Mouse (Mus musculus) erythroid progenitor cell, adult 5-6 weeks (primary cell): ENCODE results near the gene Ssr1. TPM values are rescaled to one million over a fixed set of nuclear protein-coding genes. Genes with fewer than 3 reads are reported as not detected.

Source experiments
- ATAC-seq: replicated peaks from 2 replicates; pipeline ENCODE4 v1.8.0; 2016; ENCODE audit warnings: moderate number of reproducible peaks, mild to moderate bottlenecking, moderate TSS enrichment, inconsistent platforms; ENCODE audit not compliant: poor library complexity, low FRiP score, severe bottlenecking
- total RNA-seq, 2 experiments: library from RNA; stranded (forward) in 1 of 2; stranded (reverse) in 1 of 2; fragments of 150-400 nt in 1 of 2; fragments of 186-747, 209-891 nt in 1 of 2; gene quantifications; 2 replicates each; pipeline versions ENCODE4 v1.2.3 to v1.2.4; 2015 to 2017; ENCODE audit warnings: low replicate concordance in 2 of 2

Gene Ssr1
- total RNA-seq, 2 experiments from 2014 or later, result 66.6 to 76.3 TPM

DNA sequence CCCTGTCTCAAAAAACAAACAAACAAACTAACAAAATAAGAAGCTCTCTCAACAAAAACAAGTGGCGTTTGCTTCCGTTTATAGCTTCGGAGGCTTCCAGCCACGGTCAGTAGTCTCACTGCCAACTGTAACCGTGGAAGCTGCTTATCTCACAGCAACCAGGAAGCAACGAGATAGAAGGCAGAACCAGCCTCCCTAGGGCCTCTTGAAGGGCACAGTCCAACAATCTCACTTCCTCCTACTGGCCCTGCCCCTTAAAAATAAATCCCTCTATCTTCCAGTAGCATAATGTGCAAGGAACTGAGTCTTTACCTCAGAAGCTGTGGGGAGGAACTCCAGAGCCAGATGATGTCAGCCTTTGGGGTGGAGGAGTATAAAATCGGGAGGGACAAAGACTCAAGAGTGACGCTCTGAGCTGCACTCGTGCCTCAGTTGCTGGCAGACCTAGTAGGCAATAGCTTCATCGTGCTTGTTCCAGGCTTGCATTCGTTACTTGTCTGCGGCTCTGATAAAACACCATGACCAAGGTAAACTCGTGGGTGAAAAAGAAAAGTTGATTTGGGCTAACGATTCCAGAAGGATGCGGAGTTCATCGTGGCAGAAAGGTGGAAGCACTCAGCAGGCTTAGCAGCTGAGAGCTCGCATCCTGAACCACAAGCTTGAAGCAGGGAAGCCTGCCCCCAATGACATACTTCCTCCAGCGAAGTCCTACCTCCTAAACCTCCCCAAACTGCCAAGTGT, 35.3 kb downstream of the Ssr1 start:
- ATAC-seq, result peak; percentile 70; the same call in 1 of the 2 replicates

DNA sequence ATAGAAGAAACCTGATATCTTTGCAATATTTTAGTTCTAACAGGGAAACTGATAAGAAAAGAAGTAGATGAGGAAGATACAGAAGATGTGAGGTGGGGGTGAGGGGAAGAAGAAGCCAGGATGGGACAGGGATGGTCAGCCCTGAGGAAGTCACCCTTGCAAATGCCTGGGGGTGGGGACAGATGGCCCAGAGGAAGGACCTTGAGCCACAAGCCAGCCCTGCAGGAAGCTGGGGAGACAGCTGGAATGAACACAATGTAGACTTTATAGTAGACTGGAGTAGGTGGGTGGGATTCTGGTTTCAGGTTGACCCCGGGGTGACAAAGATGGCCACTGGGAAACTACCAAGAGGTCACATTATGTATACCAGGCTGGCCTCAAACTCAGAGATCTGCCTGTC, 39.7 kb downstream of the Ssr1 start:
- ATAC-seq, result no peak

DNA sequence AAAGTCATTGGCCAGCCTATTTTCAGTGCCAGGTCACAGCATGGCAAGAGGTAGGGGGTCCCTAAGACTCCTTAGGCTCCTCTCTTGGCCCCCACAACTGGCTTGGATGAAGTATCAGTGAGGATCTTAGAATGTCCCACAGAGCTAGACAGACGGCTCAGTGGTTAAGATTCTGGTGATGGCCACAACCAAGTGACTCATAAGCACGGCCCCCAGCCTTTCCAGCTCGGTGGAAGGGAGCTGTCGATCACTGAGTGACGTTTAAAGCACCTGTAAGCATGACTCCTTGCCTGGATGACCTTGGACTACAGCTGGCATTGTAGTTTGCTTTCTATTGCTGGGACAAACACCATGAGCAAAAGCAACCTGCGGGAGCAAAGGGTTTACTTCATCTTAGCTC, 41.0 kb downstream of the Ssr1 start:
- no peak for ATAC-seq

DNA sequence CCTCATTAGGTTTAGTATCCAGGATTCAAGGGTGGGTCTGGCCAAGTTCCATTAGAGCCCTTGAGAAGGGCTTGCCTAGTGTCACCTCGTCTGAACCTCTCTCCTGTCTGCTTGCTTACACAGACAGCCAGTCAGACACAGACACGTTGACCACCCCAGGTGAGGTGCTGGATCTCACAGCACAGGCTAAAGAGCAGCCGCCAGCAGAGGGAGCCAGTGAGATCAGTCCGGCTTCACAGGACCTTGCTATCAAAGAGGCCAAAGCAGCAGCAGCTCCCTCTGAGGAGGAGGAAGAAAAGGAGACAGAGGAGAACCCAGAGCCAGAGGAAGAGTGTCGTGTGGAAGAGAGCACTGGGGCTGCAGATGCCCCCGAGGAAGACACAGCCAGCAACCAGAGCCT, 47.3 kb downstream of the Ssr1 start:
- 0 out of 2 replicates have a peak, but pooled peaks have one; percentile 64 for ATAC-seq

DNA sequence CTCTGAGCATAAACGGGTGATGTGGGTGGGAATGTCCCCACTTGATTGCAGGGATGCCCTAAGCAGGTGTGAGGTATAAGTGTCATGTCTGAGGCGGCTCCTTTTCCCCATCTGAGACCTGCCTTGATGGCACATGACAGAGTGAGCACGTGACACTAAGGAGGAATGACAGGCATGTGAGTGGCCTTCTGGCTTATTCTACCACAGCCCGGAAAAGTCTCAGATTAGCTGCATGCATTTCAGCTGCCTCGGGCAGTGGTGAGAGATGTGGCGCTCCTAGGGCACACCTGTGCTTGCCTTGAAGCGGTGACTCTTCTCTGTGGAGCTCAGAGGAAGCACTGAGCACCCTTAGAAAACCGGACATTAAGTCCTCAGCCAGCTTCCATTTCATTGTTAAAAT, 48.6 kb downstream of the Ssr1 start:
- no peak for ATAC-seq

DNA sequence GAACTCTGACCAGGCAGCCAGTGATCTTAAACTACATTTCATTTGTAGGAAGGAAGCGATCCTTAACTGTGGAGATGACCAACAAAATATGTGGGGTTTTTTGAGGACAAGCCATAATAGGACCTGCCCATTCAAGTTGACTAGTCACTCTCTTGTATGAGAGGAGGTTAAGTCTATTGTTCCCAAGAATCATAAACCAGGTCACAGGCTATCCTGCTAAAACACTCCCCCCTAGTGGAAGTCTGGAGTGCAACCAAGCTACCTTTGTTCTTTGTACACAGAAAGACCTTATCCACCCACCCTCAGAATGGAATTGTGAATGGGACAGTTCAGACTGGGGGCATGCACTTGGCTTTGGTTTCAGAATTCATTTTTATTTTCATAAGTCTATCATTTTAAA, 49.7 kb downstream of the Ssr1 start:
- ATAC-seq, result no peak

DNA sequence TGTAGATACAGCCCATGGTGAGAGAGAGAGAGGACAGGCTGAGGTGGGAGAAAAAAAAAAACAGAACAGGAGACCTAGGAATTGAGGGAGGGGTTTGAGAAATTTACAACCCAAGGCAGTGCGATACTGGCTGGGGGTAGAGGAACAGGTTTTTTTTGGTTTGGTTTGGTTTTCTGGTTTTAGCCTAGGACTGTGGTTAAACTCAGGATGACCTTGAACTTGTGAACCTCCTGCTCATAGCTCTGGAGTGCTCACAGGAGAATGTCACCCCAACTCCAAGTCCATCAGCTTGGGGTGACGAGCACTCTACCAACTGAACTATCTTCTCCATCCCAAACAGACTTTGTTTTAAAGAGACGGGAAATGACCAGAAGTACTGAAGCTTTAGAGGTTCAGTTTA, 50.6 kb downstream of the Ssr1 start:
- ATAC-seq, result no peak

DNA sequence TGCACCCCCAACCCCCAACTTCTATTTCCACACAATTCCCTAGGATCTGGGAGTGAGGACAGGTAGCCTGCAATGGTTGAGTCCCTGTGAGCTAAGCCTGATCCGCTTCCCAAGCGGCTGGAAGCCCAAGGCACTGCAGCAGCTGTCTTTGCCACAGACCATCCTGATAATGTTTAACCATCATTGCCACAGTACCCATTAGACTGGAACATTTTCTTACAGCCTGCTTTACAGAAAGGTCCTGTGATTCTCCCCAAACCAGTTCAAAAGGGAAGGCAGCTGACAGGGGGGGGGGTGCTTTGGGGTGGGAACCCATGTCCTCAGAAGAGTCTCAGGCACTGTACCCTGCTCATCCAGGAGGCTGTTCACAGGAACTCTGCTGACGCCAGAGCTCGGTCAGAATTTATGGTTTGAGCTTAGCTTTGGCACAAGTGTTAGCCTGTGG, 51.1 kb downstream of the Ssr1 start:
- ATAC-seq, result no peak

DNA sequence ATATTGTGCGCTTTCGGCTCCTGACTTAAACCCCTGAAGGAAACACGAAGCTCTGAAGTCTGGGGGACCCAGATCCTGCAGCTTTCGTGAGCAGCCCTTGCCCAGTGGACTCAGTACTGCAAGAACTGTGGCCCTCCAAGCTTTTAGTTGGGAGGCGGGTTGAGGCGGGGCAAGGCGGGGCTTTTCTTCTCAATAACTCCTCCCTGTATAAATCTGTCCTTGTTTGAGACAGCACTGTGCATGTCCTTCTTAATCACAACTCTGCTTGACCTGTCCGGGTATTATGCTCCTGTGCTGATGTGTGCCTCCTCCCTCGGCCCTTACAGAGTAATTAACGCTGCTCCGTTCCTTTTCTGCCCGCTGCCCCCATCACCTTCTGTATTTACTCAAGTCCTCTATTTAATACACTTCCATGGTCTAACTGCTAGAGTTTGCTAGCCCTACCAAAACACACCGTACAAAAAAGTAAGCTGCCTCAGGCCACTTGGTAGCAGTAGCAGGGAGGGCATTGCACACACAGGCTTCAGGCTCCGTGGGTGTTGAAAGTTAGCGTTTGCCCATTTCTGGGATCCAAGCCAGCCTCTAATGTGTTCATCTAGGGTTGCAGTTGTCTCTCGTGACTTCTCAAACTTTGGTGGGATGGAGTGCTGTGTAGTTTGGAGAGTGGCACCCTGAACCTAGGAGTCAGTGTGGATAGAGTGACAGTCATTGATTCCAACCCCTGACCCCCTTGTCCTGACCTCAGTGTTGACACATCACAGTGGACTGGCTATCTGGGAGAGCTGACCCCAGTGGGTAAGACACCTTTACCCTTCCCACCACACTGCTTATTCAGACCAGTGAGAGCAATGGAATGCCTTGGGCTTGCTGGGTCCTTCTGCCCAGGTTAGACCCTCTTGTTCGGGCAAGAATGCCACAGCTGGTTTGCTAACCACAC, 51.8 kb downstream of the Ssr1 start:
- ATAC-seq, result no peak

DNA sequence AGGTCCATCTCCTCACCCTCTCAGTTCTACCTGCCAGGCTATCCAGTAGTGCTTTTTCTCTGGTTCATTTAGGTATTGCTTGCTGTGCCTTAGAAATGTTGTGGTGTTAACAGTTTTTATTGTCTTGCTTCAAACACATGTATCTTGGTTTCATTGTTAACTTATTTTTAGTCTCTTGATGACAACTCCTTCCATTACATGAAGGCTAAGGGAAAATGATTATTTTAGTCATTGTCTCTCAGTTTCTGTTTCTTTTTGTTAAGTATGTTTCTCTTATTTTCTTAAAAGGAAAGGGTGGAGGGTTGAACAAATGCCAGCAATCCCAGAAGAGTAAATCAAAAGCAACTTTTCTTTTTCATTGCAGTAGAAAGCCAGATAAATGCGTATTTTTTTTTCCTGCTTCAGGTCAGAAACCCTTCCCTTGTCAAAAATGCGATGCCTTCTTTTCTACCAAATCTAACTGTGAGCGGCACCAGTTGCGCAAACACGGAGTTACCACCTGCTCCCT, 52.8 kb downstream of the Ssr1 start:
- ATAC-seq, result no peak

DNA sequence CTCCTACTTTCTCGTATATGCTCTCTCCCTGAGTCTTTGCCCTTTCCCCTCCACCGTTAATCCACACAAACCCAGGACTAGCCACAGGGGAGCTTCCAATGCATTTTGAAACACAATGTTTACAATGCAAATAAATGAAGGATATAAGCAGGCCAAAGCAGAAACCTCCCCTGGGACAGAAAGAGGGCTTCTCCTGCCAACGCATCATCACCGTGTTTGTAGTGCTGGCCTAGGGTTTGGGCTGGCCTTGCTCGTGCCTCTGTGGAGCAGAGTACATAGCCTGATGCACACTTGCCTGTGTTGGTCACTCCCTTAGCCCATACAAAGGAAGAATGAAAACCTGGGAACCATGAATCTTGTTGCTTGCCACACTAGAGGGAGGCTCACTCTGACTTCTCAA, 53.4 kb downstream of the Ssr1 start:
- no peak for ATAC-seq

DNA sequence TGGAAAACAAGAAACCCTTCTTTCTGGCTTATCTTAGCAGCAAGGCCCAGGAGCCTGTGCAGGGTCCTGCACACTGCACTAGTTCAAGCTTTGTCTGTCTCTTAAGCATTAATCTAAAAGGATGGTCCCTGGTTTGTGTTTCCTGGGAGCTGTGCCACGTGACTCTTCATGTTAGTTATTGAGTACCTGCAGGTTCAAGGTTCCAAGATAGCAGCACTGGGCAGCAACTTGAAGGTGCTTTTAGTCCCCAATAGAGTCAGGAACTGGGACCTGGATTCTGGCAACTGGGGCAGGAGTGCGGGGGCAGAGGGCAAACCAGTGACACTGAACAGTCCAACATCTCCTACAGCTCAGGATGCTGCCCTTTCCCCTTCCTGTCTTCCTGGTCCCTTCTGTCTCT, 53.9 kb downstream of the Ssr1 start:
- ATAC-seq, result no peak

DNA sequence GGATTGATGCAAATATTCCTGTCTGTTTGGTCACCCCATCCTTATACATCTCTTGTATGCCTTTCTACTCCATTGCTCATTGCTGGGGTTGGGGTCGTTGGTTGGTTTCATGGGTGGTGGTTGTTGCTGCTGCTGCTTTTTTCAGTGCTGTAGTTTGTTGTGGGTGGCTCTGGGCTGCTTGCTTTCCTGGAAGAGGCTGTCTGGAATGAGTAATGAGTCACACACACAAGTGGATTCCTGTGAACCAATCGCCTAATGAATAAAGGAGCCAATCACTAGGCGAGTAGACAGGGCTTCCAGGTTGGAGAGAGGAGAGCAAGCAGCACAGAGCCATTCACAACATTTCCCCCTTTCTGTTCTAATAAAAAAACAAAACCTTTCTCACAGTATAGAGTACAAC, 57.7 kb downstream of the Ssr1 start:
- ATAC-seq, result no peak

DNA sequence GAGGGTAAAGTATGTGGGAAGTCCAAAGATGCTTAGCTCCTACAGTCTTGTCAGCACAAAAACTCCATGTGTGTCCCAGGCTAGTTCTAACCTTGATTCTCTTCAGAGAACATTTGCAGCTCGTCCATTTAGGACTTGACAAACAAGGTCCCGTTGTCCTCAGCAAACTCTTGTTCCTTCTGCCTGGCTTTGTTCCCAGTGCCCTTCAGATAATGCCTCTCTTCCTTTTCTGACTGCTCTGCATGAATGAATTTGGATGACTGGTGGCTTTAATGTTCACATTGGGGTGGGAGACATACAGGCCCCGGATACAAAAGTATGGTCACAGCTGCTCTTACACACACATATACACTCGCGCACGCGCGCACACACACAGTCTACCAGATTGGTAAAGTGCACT, 59.1 kb downstream of the Ssr1 start:
- ATAC-seq, result no peak

DNA sequence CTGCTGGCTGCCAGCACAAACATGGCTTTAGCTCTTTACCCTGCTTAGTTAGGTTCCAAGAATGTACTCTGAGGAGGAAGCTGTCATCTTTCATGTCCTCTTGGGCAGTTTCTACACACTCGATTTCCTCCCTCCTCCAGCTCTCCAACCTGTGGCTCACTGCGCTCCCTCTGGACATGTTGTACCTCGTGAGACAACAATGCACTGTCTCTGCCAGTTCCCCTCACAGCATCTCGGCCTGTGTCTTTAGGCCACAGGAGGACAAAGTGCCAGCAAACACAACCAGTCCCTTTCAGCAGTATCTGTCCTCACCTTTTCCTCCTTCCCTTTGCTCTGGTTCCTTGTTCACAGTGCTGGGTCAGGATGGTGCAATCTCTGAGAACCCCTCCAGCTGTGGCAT, 59.9 kb downstream of the Ssr1 start:
- ATAC-seq, result no peak

DNA sequence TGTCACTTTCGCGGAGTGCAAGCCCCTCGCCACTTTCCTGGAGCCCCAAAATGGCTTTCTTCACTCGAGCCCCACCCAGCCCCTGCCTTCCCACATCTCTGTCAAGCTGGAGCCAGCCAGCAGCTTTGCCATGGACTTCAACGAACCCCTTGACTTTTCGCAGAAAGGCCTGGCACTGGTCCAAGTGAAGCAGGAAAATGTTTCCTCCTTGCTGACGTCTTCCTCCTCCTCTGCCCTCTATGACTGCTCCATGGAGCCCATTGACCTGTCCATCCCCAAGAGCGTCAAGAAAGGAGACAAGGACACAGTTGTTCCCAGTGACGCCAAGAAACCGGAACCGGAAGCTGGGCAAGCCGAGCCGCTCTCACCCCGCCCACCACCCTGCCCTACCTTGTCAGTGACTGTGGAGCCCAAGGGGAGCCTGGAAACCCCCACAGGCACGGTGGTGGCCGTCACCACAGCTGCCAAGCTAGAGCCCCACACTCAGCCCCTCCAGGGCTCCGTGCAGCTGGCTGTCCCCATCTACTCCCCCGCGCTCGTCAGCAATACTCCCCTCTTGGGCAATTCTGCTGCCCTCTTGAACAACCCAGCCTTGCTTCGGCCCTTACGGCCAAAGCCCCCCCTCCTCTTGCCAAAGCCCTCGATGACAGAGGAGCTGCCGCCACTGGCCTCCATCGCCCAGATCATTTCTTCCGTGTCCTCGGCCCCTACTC, 62.7 kb downstream of the Ssr1 start:
- ATAC-seq, result no peak

DNA sequence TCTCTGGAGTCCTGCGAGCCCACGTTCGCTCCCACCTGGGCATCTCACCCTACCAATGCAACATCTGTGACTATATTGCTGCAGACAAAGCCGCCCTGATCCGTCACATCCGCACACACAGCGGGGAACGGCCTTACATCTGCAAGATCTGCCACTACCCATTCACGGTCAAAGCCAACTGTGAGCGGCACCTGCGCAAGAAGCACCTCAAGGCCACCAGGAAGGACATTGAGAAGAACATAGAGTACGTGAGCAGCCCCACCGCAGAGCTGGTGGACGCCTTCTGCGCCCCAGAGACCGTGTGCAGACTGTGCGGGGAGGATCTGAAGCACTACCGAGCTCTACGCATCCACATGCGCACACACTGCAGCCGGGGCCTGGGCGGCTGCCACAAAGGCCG, 63.4 kb downstream of the Ssr1 start:
- ATAC-seq, result no peak

DNA sequence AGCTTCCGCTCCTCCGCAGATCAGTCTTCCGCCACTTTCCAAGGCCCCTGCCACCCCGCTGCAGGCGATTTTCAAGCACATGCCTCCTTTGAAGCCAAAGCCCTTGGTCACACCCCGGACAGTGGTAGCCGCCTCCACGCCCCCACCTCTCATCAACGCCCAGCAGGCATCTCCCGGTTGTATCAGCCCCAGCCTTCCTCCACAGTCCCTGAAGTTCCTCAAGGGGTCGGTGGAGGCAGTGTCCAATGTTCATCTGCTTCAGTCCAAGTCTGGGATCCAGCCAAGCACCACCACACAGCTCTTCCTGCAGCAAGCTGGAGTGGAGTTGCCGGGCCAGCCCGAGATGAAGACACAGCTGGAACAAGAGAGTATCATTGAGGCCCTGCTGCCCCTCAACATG, 63.9 kb downstream of the Ssr1 start:
- ATAC-seq, result no peak

DNA sequence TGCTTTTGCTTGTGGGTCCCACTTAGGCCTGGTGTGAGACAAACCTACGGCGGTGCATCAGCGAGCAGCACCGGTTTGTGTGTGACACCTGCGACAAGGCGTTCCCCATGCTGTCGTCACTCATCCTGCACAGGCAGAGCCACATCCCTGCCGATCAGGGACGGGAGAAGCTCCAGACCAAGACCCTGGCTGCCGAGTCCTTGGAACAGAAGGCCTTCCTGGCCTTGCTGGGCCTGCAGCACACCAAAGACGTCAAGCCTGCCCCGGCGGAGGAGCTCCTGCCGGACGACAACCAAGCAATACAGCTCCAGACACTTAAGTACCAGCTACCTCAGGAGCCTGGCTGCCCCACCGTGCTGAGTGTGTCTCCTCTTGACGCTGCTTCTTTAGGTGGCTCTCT, 64.5 kb downstream of the Ssr1 start:
- ATAC-seq, result no peak

DNA sequence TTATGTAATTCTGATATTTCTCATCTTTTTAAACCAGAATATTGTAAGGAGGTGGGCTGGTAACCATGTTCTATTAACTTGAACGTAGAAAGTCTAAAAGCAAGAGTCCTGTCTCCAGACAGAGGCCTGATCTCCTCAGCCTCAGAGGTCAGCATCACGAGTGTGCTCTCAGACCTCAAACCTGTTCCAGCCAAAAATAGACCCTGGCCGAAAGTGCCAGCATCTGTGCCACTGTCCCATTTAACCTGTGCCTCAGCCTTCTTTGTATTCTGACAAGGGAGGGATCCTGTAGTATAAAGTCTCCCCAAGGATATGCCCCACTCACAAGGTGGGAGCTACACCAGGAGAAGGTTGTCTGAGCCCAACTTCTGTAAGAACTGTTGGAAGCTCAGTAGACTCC, 67.6 kb downstream of the Ssr1 start:
- ATAC-seq, result no peak
